26 mouse cellular contexts compared by ENCODE assay signal in the genomic region with DNA sequence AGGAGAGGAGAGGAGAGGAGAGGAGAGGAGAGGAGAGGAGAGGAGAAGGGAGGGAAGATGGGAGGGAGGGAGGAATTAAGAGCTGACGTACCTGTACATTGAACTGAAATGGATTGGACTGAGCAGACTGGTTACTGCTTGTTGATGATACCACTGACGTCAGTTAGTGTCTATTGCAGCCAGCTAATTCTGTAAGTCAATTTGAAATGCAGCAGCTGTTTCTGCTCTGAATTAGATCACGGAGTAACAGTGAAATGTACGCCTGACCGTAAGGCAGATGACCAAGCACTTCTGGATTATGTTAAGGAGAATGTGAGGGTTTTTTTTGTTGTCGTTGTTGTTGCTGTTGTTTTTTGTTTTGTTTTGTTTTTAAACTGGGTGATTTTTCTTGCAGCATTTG.
DNase-seq lines count a peak whose midpoint lies in the region; ATAC-seq and TF ChIP-seq lines count a peak whose summit lies in the region.
"Had no signal": no experiment of that assay in that cellular context is flagged by ENCODE, and none has a peak within 500 bp of the region (broad histone marks: within the 10 kb centered on the region; RNA-seq: fewer than 3 reads in every experiment).

No protein-coding gene starts in this region.

- ATAC-seq in kidney, embryonic 16.5 days (ENCODE audit: low FRiP score, low TSS enrichment): 0 out of 2 replicates have a peak, but pooled peaks have one; percentile 42
- ATAC-seq in stomach, postnatal 0 days (ENCODE audit: low FRiP score, low TSS enrichment): peak; percentile 29; the same call in 1 of the 2 replicates
- ATAC-seq: activated CD4-positive, CD25-positive, alpha-beta regulatory T cell, adult 4 months; forebrain, embryonic 14.5 days; inflammation-experienced regulatory T-cells, adult 6 months; midbrain, embryonic 13.5 days had no signal

- H3K27me3 ChIP-seq in heart, embryonic 10.5 days (ENCODE audit: insufficient read depth, poor library complexity, severe bottlenecking): no peaks in the 10 kb centered on the region
- no peaks in the 10 kb centered on the region for H3K27me3 ChIP-seq in kidney, embryonic 16.5 days (ENCODE audit: insufficient read depth, low read length)
- no peaks in the 10 kb centered on the region for H3K27me3 ChIP-seq in stomach, postnatal 0 days (ENCODE audit: control insufficient read depth, insufficient read depth, low read length)
- H3K27me3 ChIP-seq: heart, embryonic 12.5 days; hindbrain, embryonic 15.5 days; limb, embryonic 13.5 days; midbrain, embryonic 13.5 days had no signal

- no peak overlapping the region for H3K4me2 ChIP-seq in kidney, embryonic 16.5 days (replicated peaks; ENCODE audit: low read depth, low read length)
- H3K4me2 ChIP-seq in stomach, postnatal 0 days (replicated peaks; ENCODE audit: low read depth): no peak overlapping the region
- H3K4me2 ChIP-seq: heart, embryonic 12.5 days; hindbrain, embryonic 15.5 days; limb, embryonic 13.5 days; liver, embryonic 11.5 days; midbrain, embryonic 13.5 days had no signal

- H3K4me1 ChIP-seq in heart, embryonic 10.5 days: no peaks in the 10 kb centered on the region
- H3K4me1 ChIP-seq in kidney, embryonic 16.5 days (ENCODE audit: insufficient read depth, low read length): no peaks in the 10 kb centered on the region
- H3K4me1 ChIP-seq in stomach, postnatal 0 days (replicated peaks; ENCODE audit: control insufficient read depth, insufficient read depth): no peaks in the 10 kb centered on the region
- H3K4me1 ChIP-seq: heart, embryonic 12.5 days; hindbrain, embryonic 10.5 days; hindbrain, embryonic 15.5 days; limb, embryonic 13.5 days; midbrain, embryonic 13.5 days had no signal

- TF ChIP-seq EP300 in stomach, postnatal 0 days (optimal IDR thresholded peaks at IDR 0.05): no peak

- no peak for TF ChIP-seq CTCF in stomach, postnatal 0 days (IDR thresholded peaks at IDR 0.05; ENCODE audit: low read depth)

- DNase-seq in heart, adult 8-10 months (ENCODE audit: low spot score): peak; percentile 14
- no peak for DNase-seq in heart, embryonic 10.5 days (ENCODE audit: low spot score)
- no peak for DNase-seq in kidney, adult 11 months
- DNase-seq in lung, postnatal 25 days (ENCODE audit: low spot score): peak; percentile 1
- no peak for DNase-seq in lung, postnatal 4 days
- DNase-seq in stomach, postnatal 0 days (ENCODE audit: low spot score): no peak
- no peak for DNase-seq in layer of hippocampus, adult 18-20 months (ENCODE audit: low spot score in 2 of 2)
- DNase-seq: adrenal gland, adult 8-10 months; B cell, adult 2 months; cerebellum, adult 8-10 months; cerebellum, postnatal 25 days; gastrocnemius, adult 2 months; gastrocnemius, postnatal 36 days; kidney, postnatal 25 days; thymus, postnatal 14 days had no signal

- H3K9ac ChIP-seq in kidney, embryonic 16.5 days (replicated peaks; ENCODE audit: low read length): no peak overlapping the region
- no peak overlapping the region for H3K9ac ChIP-seq in stomach, postnatal 0 days (ENCODE audit: low read length)
- H3K9ac ChIP-seq: heart, embryonic 12.5 days; hindbrain, embryonic 15.5 days; limb, embryonic 13.5 days; midbrain, embryonic 13.5 days had no signal

- H3K27ac ChIP-seq in heart, embryonic 10.5 days: no peak overlapping the region
- H3K27ac ChIP-seq in kidney, embryonic 16.5 days (ENCODE audit: low read length): no peak overlapping the region
- no peak overlapping the region for H3K27ac ChIP-seq in stomach, postnatal 0 days (replicated peaks)
- H3K27ac ChIP-seq: gastrocnemius, adult 2 months; hindbrain, embryonic 10.5 days; hindbrain, embryonic 15.5 days; limb, embryonic 13.5 days; macrophage; midbrain, embryonic 13.5 days had no signal

- no peak overlapping the region for H3K4me3 ChIP-seq in heart, embryonic 10.5 days
- H3K4me3 ChIP-seq in kidney, embryonic 16.5 days (ENCODE audit: low read length): no peak overlapping the region
- H3K4me3 ChIP-seq in stomach, postnatal 0 days (ENCODE audit: low read depth, low read length): no peak overlapping the region
- H3K4me3 ChIP-seq: gastrocnemius, adult 2 months; heart, embryonic 12.5 days; hindbrain, embryonic 10.5 days; hindbrain, embryonic 15.5 days; limb, embryonic 13.5 days; midbrain, embryonic 13.5 days had no signal

- H3K9me3 ChIP-seq in heart, embryonic 10.5 days: no peaks in the 10 kb centered on the region
- H3K9me3 ChIP-seq in kidney, embryonic 16.5 days (ENCODE audit: low read length): no peaks in the 10 kb centered on the region
- no peaks in the 10 kb centered on the region for H3K9me3 ChIP-seq in stomach, postnatal 0 days (ENCODE audit: control insufficient read depth, low read length)
- H3K9me3 ChIP-seq: hindbrain, embryonic 15.5 days; limb, embryonic 13.5 days; midbrain, embryonic 13.5 days had no signal

- H3K36me3 ChIP-seq in heart, embryonic 10.5 days: no peaks in the 10 kb centered on the region
- H3K36me3 ChIP-seq in kidney, embryonic 16.5 days (ENCODE audit: insufficient read depth, low read length): no peaks in the 10 kb centered on the region
- no peaks in the 10 kb centered on the region for H3K36me3 ChIP-seq in stomach, postnatal 0 days (ENCODE audit: control insufficient read depth, insufficient read depth, low read length)
- H3K36me3 ChIP-seq: heart, embryonic 12.5 days; hindbrain, embryonic 10.5 days; hindbrain, embryonic 15.5 days; limb, embryonic 13.5 days; midbrain, embryonic 13.5 days had no signal

- 84% methylated on average over 6 of the region's 6 CpGs for WGBS in heart, embryonic 10.5 days
- 54% methylated on average over 6 of the region's 6 CpGs for WGBS in kidney, embryonic 16.5 days
- 42% methylated on average over 6 of the region's 6 CpGs for WGBS in stomach, postnatal 0 days

Comparison
In these comparisons a context has a peak if more than half of its experiments do, and no peak if none do; other contexts are left out.
1. DNase-seq: peak in heart, adult 8-10 months (single experiment) and lung, postnatal 25 days (single experiment); none in heart, embryonic 10.5 days (single experiment), kidney, adult 11 months (single experiment), lung, postnatal 4 days (0 of 2), stomach, postnatal 0 days (single experiment) and layer of hippocampus, adult 18-20 months (0 of 2).